Mouse (Mus musculus) lung, adult 18-20 months (tissue): ENCODE measurements at regions not wholly inside any gene's neighbourhood (a gene's known extent, or its start where the extent isn't known, plus 50 kb on each side); places are given as distances from the start of the nearest gene placed in this dataset.
A peak's percentile ranks its signal among the peaks of the same experiment; 100 is the strongest.

Experiments used
- DNase-seq, 2 experiments: peaks; one replicate each; pipeline ENCODE4 v3.0.0; 2022; ENCODE audit warnings: mixed read lengths in 2 of 2

- no peak for DNase-seq
Observed at GRCm38 (mm10) chr6:32739162-32739745, 151.3 kb upstream of the Plxna4 start.

DNA sequence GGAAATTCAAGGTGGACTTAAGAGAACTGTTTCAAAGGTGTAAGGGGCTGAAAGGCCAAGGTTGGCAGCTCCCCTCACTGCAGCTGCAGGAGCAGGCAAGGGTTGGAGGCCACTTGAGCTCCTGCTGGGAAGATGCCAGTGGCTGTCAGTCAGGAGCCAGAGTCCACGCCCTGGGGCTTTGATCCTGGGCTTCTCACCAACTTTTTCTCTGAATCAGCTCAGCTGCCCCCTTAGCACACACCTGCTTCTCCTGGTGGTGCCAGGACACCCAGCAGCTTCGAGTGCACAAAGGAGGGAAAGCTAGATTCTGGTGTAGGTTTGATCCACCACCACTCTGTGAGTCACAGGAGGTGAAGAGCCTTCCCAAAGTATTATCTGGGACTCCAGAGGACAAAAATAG lies 140.7 kb upstream of the Plxna4 start:
- no peak for DNase-seq

- no peak for DNase-seq
Observed at GRCm38 (mm10) chr6:32726571-32726970, 138.6 kb upstream of the Plxna4 start.

GRCm38 (mm10) chr6:32717860-32718259 lies 129.9 kb upstream of the Plxna4 start:
- peak; percentile 11 to 17 for DNase-seq

- no peak for DNase-seq
Observed at GRCm38 (mm10) chr6:32715137-32715536, 127.1 kb upstream of the Plxna4 start.

- no peak for DNase-seq
Observed at GRCm38 (mm10) chr6:32710208-32710607, 122.2 kb upstream of the Plxna4 start.

DNA sequence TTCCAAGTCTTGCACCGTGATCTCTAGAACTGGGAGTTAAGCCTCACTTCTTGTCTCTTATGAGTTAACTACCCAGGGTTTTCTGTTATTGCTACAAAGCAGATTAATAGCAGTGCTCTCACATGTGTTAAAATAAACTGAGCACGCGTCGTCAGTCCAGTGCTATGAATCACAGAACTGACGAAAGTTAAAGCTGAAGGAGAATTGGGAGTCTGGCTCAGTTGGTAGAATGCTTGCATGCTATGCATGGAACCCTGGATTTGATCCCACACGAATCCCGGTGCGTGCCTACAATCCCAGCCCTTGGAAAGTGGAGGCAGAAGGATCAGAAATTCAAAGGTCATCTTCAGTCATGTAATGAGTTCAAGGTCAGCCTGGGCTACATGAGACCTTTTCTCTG lies 121.6 kb upstream of the Plxna4 start:
- no peak for DNase-seq

DNA sequence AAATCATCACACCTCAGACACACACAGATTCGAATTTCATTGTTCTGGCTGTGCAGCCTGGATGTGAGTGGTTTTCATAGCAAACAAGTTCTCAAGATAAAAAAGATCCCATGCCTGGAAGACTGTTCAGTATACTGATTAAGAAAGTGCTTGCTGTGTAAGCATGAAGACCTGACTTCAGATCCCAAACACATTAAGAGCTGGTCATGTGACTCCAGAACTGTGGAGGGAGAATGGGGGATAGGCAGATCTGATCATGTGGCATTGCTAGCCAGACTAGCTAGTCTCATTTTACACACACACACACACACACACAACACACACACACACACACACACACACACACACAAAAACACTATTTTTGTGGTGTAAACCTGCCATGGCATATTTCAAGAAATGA lies 119.4 kb upstream of the Plxna4 start:
- no peak for DNase-seq

DNA sequence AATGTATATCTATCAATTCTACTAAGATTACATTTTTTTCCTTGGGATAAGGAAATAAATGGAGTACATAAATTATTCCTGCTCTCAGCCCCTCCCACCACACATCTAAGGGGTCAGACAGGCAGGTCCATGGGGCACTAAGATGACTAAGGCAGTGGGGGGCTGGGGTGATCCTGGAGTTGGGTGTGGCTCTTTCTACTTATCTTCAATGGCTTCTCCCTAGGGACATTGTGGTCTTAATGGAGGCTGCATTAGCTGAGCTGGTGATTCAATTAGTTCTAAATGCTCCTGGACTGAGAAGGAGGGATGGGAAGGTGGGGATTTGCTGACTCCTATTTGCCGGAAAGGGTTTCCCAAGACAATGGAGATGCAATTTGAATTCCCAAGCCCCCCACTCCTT lies 118.4 kb upstream of the Plxna4 start:
- no peak for DNase-seq

- no peak for DNase-seq
Observed at GRCm38 (mm10) chr6:32703466-32703865, 115.5 kb upstream of the Plxna4 start.

- DNase-seq, result no peak
Observed at GRCm38 (mm10) chr6:32702245-32702791, 114.3 kb upstream of the Plxna4 start.

GRCm38 (mm10) chr6:32699811-32700210 lies 111.8 kb upstream of the Plxna4 start:
- DNase-seq, result no peak

- no peak for DNase-seq
Observed at GRCm38 (mm10) chr6:32697771-32698270, 109.8 kb upstream of the Plxna4 start.

DNA sequence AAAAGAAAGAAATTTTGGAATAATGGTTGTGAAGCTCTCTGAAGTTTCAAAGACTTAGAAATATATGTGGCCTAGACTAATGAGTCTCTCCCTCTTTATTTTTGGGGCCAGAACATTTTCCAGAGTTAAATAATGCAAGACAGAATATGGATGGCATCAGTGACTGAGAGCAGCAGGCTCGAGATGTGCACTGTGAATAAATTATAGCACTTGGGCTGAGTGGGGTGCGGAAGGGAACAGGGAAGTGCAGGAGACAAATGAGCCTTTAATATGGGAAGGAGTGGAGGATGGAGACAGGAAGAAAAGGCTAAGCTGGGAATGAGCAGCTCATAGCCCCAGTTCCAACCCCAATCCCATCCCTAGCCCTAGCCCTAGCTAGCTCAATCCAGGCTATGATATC lies 108.0 kb upstream of the Plxna4 start:
- DNase-seq, result no peak

DNA sequence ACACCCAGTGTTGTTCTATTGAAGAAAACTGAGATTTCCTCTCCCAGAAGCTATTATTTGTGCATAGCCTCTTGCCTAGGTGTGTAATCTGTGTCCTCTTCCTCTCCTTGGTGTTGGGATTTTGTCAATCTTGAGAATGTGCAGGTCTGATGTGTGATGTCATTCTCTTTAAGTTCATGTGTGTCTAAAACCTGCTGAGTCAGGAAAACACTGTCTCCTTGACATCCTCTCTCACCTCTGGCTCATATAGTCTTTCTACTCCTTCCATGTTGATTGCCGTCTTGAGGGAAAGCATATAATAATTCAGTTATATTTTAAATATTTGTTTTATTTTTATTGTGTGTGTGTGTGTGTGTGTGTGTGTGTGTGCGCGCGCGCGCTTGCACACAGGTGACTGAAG lies 84.6 kb upstream of the Plxna4 start:
- DNase-seq, result no peak

- DNase-seq, result no peak
Observed at GRCm38 (mm10) chr6:32659743-32660142, 71.8 kb upstream of the Plxna4 start.

GRCm38 (mm10) chr6:32657378-32657777 lies 69.4 kb upstream of the Plxna4 start:
- DNase-seq, result no peak

DNA sequence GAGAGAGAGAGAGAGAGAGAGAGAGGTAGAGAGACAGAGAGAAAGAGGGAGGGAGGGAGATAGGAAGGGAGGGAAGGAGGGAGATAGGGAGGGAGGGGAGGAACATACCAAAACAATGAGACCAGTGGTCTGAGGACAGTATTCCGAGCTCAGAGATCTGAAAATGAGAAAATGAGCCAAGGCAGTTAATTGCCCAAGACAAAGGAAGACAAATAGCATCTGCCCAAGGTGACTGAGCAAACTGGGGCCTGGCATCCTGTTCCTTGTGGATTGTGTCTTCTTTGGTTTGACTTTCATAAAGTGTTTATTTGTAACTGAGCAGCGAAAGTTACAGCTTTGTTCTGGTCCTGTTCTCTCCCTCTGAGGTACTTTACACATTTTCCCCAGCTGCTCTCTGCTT lies 66.2 kb upstream of the Plxna4 start:
- DNase-seq, result no peak

DNA sequence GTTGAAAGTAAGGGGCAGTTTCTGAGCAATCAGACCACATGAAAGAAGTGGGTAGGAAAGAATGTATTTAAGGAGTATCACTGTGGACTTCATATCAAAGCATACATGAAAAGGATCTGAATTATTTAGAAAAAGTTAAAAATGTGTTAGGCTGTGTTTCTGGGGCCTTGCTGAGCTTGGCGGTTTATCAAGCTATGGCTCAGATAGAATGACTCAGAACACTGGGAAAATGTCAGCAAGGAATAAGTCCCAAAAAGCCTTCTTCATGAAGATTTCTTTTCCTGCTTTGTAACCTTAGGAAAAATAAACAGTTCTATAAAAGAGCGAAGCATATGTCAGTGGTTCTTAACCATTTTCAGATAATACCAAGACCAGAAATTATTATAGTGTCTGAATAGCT lies 56.0 kb upstream of the Plxna4 start:
- DNase-seq, result no peak

- no peak for DNase-seq
Observed at GRCm38 (mm10) chr6:32638843-32639242, 50.9 kb upstream of the Plxna4 start.
